Mouse (Mus musculus) lung, adult 2 months (tissue): Measurements from ENCODE around the gene Shroom3.

Experiments
- CTCF ChIP-seq: fragments of 200-500 bp; IDR thresholded peaks from 2 replicates; pipeline ENCODE4 v1.5.1; 2011; ENCODE audit warnings: mild to moderate bottlenecking, low read length, control low read depth; ENCODE audit not compliant: insufficient read depth
- POLR2A ChIP-seq: fragments of 200-500 bp; IDR thresholded peaks from 2 replicates; pipeline ENCODE4 v1.6.1; 2011; ENCODE audit warnings: low read depth, mild to moderate bottlenecking, control low read depth, low read length, borderline replicate concordance; ENCODE audit errors: extremely low read depth

- TF ChIP-seq POLR2A (no peak), CTCF (no peak)
Measured at GRCm38 (mm10) chr5:92674859-92675573, 8.2 kb upstream of the Shroom3 start, which contains the start of gene Ccdc158.
